ENCODE assay signal across 20 mouse cellular contexts in the genomic region with DNA sequence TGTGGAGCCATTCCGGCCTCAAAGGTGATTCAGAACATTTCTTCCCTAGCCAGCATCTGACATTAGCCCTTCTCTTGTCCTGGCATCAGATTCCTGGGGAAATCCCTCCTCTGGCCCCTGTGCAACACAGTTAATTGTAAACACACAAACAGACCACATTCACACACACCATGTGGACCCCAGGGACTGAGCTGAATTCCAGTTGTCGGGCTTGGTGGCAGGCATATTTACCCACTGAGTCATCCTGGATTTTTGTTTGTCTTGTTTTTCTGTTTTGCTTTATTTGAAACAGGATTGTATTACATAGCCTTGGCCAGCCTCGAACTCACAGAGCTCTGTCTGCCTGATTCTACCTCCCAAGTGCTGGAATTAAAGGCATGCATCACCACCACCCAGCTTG. TPM values are rescaled to one million over a fixed set of nuclear protein-coding genes. Genes with fewer than 3 reads are reported as not detected.
DNase-seq lines count a peak whose midpoint lies in the region; ATAC-seq and TF ChIP-seq lines count a peak whose summit lies in the region.
"Had no signal": no experiment of that assay in that cellular context is flagged by ENCODE, and none has a peak within 500 bp of the region (broad histone marks: within the 10 kb centered on the region; RNA-seq: fewer than 3 reads in every experiment).

No protein-coding gene starts in this region.

- no peak overlapping the region for H3K4me2 ChIP-seq in kidney, embryonic 15.5 days
- no peak overlapping the region for H3K4me2 ChIP-seq in liver, embryonic 16.5 days (ENCODE audit: low read depth, low read length)

- no peak for ATAC-seq in kidney, embryonic 15.5 days (replicated peaks; ENCODE audit: low FRiP score)
- no peak for ATAC-seq in liver, embryonic 16.5 days (ENCODE audit: low read depth)
- no peak for ATAC-seq in cerebellum, adult (ENCODE audit: insufficient number of reproducible peaks, low FRiP score, low TSS enrichment)
- ATAC-seq: midbrain, embryonic 15.5 days had no signal

- H3K4me3 ChIP-seq in kidney, embryonic 15.5 days (replicated peaks), result no peak overlapping the region
- H3K4me3 ChIP-seq in C2C12 (ENCODE audit: insufficient read depth, poor library complexity, severe bottlenecking), result no peak overlapping the region
- no peak overlapping the region for H3K4me3 ChIP-seq in liver, embryonic 16.5 days (ENCODE audit: low read depth, low read length)
- H3K4me3 ChIP-seq: forebrain, embryonic 12.5 days; midbrain, embryonic 15.5 days had no signal

- H3K36me3 ChIP-seq in kidney, embryonic 15.5 days, result no peaks in the 10 kb centered on the region
- H3K36me3 ChIP-seq in C2C12 (ENCODE audit: control insufficient read depth, insufficient read depth), result no peaks in the 10 kb centered on the region
- H3K36me3 ChIP-seq in liver, embryonic 16.5 days (ENCODE audit: control insufficient read depth, insufficient read depth), result no peaks in the 10 kb centered on the region
- H3K36me3 ChIP-seq: embryonic facial prominence, embryonic 15.5 days; forebrain, embryonic 12.5 days; liver, embryonic 15.5 days; midbrain, embryonic 15.5 days had no signal

- peak overlapping the region; percentile 66; the same call in 1 of the 2 replicates for H3K27ac ChIP-seq in kidney, embryonic 15.5 days
- peak overlapping the region; percentile 47; the same call in 1 of the 2 replicates for H3K27ac ChIP-seq in liver, embryonic 16.5 days (ENCODE audit: low read length)
- H3K27ac ChIP-seq: forebrain, embryonic 12.5 days; hindbrain, embryonic 14.5 days; midbrain, embryonic 15.5 days had no signal

- H3K79me2 ChIP-seq in C2C12 (ENCODE audit: control insufficient read depth, insufficient read depth), result no peaks in the 10 kb centered on the region

- H3K27me3 ChIP-seq in kidney, embryonic 15.5 days, result no peaks in the 10 kb centered on the region
- H3K27me3 ChIP-seq in C2C12 (ENCODE audit: control insufficient read depth, insufficient read depth, insufficient read length), result no peaks in the 10 kb centered on the region
- no peaks in the 10 kb centered on the region for H3K27me3 ChIP-seq in liver, embryonic 16.5 days (ENCODE audit: control insufficient read depth, insufficient read depth, low read depth, low read length)
- H3K27me3 ChIP-seq: embryonic facial prominence, embryonic 15.5 days; forebrain, embryonic 12.5 days; liver, embryonic 15.5 days; midbrain, embryonic 15.5 days had no signal

- no peak overlapping the region for H3ac ChIP-seq in C2C12 (ENCODE audit: control insufficient read depth, insufficient read length, low read depth)

- no peaks in the 10 kb centered on the region for H3K9me3 ChIP-seq in kidney, embryonic 15.5 days (replicated peaks)
- H3K9me3 ChIP-seq in liver, embryonic 16.5 days (replicated peaks; ENCODE audit: control insufficient read depth, low read length), result no peaks in the 10 kb centered on the region
- H3K9me3 ChIP-seq: embryonic facial prominence, embryonic 15.5 days; forebrain, embryonic 12.5 days; liver, embryonic 15.5 days; midbrain, embryonic 15.5 days had no signal

- H3K79me3 ChIP-seq in C2C12 (ENCODE audit: low read depth), result no peaks in the 10 kb centered on the region

- TF ChIP-seq CTCF in C2C12 (IDR thresholded peaks at IDR 0.05; ENCODE audit: control insufficient read depth, insufficient read depth, insufficient read length), result no peak

- DNase-seq in kidney, adult 9 months, result no peak
- DNase-seq in MN1 (ENCODE audit: low spot score), result peak; percentile 28
- DNase-seq in urinary bladder, adult 2 months (ENCODE audit: low spot score), result no peak
- no peak for DNase-seq in retina, postnatal 1 day
- DNase-seq: adrenal gland, adult 2 months; cerebellum, adult 9-10 months; heart, postnatal 10 days; kidney, adult 11 months; kidney, postnatal 36 days; lung, postnatal 4 days; thymus, postnatal 4 days had no signal

- WGBS in kidney, embryonic 15.5 days, result 86% methylated on average over 3 of the region's 3 CpGs
- WGBS in liver, embryonic 16.5 days (ENCODE audit: insufficient replicate concordance), result 75% methylated on average over 3 of the region's 3 CpGs

- H3K9ac ChIP-seq in kidney, embryonic 15.5 days, result no peak overlapping the region
- H3K9ac ChIP-seq in liver, embryonic 16.5 days (ENCODE audit: low read depth, low read length), result no peak overlapping the region
- H3K9ac ChIP-seq: embryonic facial prominence, embryonic 15.5 days; forebrain, embryonic 12.5 days; liver, embryonic 15.5 days; midbrain, embryonic 15.5 days had no signal

- H3K4me1 ChIP-seq in kidney, embryonic 15.5 days, result peaks cover 29% of the 10 kb centered on the region
- H3K4me1 ChIP-seq in liver, embryonic 16.5 days (ENCODE audit: control insufficient read depth, low read depth, low read length), result peaks cover 21% of the 10 kb centered on the region

TF ChIP-seq in C2C12, 6 proteins besides CTCF, POLR2A, EP300 and RAD21:
- TF ChIP-seq MYOD1 (IDR thresholded peaks at IDR 0.05; ENCODE audit: control insufficient read depth, insufficient read length, low read depth) (no peak), MAX (IDR thresholded peaks at IDR 0.05) (no peak), USF1 (IDR thresholded peaks at IDR 0.05; ENCODE audit: low read depth) (no peak), MYOG (IDR thresholded peaks at IDR 0.05; ENCODE audit: control insufficient read depth, extremely low read depth, insufficient read length) (no peak), CEBPB (IDR thresholded peaks at IDR 0.05; ENCODE audit: low read depth) (no peak), FOSL1 (IDR thresholded peaks at IDR 0.05; ENCODE audit: insufficient read depth, low read length, poor library complexity, severe bottlenecking) (peak; percentile 29)

RNA-seq across cellular contexts. Expression of gene Rbx1, which starts 49.1 kb away (rescaled TPM):
- 459 and 522 TPM in 2 replicates for polyA plus RNA-seq in kidney, embryonic 15.5 days (2015; fragmentation: Nextera tagmentation; extraction: Ambion mirVana)
- polyA plus RNA-seq in C2C12 (2012; fragmentation: generic; extraction: Trizol), result 275 TPM
- polyA plus RNA-seq in liver, embryonic 16.5 days (2015; fragmentation: Nextera tagmentation; extraction: Ambion mirVana), result 189 and 239 TPM in 2 replicates
- polyA plus RNA-seq in urinary bladder, adult 2 months (2012; rRNA removed), result 152 and 157 TPM in 2 replicates
